Mouse (Mus musculus): ENCODE data around the gene Saa2.
"Not testable (repeated sequence)": the region's sequence is repeated elsewhere in the genome, so short reads cannot be mapped to it uniquely, and the experiment has no call there.

Saa2 gene

DNA sequence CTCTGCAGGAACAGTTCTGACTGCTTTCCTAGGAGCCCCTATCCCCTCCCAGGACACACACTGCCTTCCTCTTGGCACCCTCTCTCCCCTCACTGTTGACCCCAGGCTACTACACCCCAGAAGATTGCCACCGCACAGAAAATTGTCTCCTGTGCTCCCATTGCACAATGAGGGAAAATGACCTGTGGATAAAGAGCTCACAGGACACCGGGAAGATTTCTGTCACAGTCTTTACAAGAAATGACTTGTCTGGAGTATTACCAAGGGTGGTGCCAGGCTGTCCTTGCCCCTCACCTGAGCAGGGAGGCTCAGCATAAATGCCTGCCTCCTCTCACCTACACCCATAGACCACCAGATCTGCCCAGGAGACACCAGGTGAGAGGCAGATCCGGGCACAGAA lies at the start of gene Saa2:
Gene Saa2 (plus strand): TSS at position 301 of the 400 bp plus-strand sequence.
- no peak for DNase-seq (ENCODE audit: low spot score in 2 of 2)

DNA sequence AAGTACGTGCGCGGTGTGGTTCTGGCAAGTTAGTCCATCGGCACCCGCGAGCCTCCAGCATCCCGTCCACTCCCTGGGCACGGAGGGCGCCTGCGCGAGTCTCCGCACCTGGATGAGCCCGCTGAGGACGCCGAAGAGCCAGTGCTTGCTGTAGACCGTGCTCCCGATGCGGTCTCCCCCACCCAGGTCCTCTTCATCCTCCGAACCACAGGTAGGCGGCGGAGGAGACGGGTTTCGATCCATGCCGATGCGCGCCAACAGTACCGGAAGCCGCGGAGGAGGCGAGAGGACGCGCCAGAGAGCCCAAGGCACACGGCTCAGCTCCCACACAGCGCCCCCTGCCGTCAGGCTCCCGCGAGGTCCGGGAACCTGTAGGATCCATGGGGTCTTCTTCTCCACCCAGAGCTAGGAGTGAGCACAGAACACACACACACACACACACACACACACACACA lies 41.2 kb upstream of the Saa2 start, which contains the start of gene Saal1:
Gene Saal1 (minus strand): TSS at position 291 of the 455 bp plus-strand sequence.
- DNase-seq (ENCODE audit: low spot score in 2 of 2): peak; percentile 77 to 88

DNA sequence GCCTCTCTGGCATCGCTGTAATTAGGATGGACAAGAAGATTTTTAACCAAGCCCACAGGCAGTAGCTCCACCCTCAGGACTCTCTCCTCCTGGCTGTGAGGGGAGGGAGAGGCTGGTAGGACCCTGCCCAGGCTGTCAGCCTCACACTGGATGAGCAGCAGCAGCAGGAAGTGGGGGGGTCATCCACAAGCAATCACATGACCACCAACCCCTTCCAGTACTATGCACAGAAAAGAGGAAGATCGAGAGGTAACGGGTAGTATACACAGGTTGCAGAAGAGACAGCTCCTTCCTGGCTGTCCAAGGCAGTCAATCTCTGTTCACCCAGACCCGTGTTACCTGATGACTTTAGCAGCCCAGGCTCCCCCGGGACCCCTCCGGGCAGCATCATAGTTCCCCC lies 39.3 kb upstream of the Saa2 start:
- DNase-seq (ENCODE audit: low spot score in 2 of 2): peak in 1 of 2 experiments; percentile 40

GRCm38 (mm10) chr7:46714518-46714917 lies 37.1 kb upstream of the Saa2 start:
- peak; percentile 58 to 72 for DNase-seq (ENCODE audit: low spot score in 2 of 2)

GRCm38 (mm10) chr7:46715600-46715999 lies 36.0 kb upstream of the Saa2 start, which contains the start of gene Saa3:
TSS of gene Saa3 (minus strand) at chr7:46715700.
- no peak for DNase-seq (ENCODE audit: low spot score in 2 of 2)

DNA sequence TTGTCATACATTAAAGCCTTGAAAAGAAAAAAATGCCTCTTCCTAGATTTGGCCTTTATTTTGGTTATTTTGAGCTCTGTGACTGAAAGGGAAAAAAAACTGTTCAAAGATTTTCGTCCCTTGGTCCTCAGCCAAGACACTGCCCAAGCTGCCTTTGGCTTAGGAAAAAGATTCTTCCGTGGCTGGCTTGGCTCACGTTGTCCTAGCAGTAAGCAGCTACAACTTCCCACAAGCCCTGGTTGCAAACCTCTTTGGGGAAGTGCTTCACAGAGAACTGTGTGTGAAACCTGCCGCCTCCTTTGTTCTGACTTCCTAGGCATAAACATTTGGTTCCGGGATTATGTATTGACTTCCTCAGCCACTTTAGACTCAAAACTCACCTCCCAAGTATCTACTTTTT lies 34.7 kb upstream of the Saa2 start:
- DNase-seq (ENCODE audit: low spot score in 2 of 2): no peak

DNA sequence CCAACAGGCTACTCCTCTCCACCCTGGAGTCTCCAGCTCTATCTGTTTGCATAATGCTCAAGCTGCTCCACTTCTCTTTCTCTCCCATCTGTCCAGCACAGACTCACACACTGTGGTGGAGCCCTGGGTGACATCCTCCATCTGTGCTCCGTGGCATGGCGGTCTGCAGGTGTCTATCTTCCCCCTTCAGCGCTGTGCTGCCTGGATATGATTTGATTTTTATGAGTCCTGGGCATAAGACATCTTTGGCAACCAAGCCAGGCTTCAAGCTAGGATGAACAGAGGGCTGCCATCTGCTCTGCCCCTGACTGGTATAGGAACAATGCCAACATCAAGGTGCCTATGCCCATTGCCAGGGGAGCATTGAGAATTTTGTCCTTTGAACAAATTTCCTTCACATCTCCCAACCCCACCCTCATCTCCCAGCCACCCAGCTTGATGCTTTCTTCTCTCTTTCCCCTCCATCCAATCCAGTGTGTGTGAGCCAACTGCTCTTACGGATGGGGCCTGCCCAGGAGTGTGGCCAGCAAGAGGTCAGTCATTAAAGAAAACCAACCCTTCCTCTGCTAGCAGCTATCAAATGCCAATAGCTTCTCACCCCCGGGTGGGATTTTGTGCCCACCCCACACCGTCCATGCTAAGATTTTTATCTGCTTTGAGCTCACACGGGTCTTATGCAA lies 32.9 kb upstream of the Saa2 start:
- DNase-seq (ENCODE audit: low spot score in 2 of 2): no peak

DNA sequence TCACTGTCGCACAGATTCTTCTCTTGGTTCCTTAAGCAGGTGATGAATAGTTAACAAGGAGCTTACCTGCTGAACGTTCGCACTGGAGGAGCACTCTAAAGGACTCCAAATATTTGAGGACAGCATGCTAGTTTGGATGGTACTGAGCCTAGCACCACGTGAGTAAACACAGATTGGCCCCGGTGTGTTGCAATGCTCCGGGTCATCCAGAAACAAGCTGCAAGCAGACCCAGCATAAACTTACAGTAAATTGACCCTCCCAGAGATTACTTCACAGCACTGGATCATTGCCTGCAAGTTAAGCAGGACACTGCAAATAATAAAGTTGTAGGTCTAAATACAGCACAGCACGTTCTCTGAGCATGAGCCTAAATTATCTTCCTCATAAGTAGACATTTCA lies 32.1 kb upstream of the Saa2 start:
- no peak for DNase-seq (ENCODE audit: low spot score in 2 of 2)

- DNase-seq (ENCODE audit: low spot score in 2 of 2): no peak
Observed at GRCm38 (mm10) chr7:46720460-46720859, 31.1 kb upstream of the Saa2 start.

DNA sequence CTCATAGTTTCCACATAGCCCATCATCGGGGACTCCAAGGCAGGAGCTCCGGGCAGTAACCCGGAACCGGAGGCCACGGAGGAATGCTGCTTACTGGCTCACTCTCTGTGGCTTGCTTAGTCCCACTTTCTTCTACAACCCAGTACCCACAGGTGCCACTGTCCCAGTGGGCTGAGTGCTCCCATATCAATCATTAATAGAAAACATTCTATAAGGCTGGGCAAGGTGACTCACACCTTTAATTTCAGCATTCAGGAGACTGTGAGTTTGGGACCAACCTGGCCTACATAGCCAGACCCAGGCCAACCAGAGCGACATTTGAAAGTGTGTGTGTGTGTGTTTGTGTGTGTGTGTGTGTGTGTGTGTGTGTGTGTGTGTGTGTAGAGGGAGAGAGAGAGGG lies 28.2 kb upstream of the Saa2 start:
- DNase-seq (ENCODE audit: low spot score in 2 of 2): no peak

- DNase-seq (ENCODE audit: low spot score in 2 of 2): no peak
Observed at GRCm38 (mm10) chr7:46723849-46724248, 27.7 kb upstream of the Saa2 start.

- DNase-seq (ENCODE audit: low spot score in 2 of 2): no peak
Observed at GRCm38 (mm10) chr7:46724396-46724795, 27.2 kb upstream of the Saa2 start.

GRCm38 (mm10) chr7:46727584-46727983 lies 24.0 kb upstream of the Saa2 start:
- no peak for DNase-seq (ENCODE audit: low spot score in 2 of 2)

GRCm38 (mm10) chr7:46732458-46732857 lies 19.1 kb upstream of the Saa2 start, which contains the start of gene Saa4:
TSS of gene Saa4 (minus strand) at chr7:46732603.
- DNase-seq (ENCODE audit: low spot score in 2 of 2): no peak

GRCm38 (mm10) chr7:46734983-46735382 lies 16.6 kb upstream of the Saa2 start:
- DNase-seq (ENCODE audit: low spot score in 2 of 2): no peak

DNA sequence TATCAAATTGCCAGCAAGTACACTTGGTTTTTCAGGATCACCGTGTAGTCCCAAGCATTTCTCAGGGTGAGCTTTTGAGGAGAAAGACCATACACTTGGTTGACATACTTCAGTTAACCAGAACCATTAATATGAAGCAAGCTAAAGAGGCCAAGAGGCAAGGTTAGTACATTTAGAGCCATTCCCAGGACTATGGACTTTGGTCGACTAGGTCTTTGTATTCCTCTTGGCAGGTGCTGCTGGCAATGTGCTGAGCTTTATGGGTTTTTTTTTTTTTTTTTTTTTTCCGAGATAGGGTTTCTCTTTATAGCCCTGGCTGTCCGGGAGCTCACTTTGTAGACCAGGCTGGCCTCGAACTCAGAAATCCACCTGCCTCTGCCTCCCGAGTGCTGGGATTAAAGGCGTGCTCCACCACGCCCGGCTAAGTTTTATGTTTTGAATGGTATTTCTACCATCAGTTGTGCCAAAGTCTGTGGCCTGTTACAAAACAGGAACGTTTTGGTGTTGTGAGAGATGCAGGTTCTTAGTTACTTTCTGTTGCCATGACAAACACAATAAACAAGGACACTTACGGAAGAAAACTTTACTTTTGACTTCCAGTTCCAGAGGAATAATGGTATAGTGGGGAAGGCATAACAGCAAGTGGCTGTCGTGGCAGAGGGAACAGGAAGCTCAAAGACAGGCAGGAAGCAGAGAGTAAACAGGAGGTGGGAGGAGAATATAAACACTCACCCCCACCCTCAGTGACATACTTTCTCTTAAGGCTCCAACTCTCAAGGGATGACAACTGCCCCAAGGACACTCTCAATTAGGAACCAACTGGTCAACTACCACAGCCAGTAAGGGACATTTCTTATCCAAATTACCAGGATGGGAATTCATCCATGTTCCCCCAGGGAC lies 12.8 kb upstream of the Saa2 start:
- DNase-seq (ENCODE audit: low spot score in 2 of 2): no peak

- not testable (repeated sequence) for DNase-seq (ENCODE audit: low spot score in 2 of 2)
Observed at GRCm38 (mm10) chr7:46740041-46740440, 11.5 kb upstream of the Saa2 start.

DNA sequence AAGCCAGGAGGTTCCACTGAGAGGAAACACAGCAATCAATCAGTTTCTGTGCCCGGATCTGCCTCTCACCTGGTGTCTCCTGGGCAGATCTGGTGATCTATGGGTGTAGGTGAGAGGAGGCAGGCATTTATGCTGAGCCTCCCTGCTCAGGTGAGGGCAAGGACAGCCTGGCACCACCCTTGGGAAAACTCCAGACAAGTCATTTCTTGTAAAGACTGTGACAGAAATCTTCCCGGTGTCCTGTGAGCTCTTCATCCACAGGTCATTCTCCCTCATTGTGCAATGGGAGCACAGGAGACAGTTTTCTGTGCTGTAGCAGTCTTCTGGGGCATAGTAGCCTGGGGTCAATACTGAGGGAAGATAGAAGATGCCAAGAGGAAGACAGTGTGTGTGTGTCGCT lies 8.7 kb upstream of the Saa2 start, which contains the start of gene Saa1:
Gene Saa1 (minus strand): TSS at position 101 of the 400 bp plus-strand sequence.
- DNase-seq (ENCODE audit: low spot score in 2 of 2): not testable (repeated sequence)

DNA sequence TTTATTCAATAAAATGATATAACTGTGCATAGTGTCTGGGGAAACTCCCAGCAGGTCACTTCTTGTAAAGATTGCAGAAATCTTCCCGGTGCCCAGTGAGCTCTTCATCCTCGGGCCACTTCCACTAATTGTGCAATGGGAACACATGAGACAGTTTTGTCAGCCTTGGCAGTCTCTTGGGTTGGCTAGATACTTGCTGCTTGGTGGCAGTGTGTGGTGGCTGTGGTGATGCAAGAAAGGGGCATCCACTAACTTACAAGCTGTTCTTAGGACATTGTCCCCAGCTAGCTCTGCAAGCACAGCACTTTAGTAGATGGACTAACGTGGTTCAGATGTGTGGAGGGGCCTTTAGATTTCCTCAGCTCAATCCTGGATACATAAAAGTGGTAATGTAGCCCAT lies 5.8 kb upstream of the Saa2 start:
- no peak for DNase-seq (ENCODE audit: low spot score in 2 of 2)

DNA sequence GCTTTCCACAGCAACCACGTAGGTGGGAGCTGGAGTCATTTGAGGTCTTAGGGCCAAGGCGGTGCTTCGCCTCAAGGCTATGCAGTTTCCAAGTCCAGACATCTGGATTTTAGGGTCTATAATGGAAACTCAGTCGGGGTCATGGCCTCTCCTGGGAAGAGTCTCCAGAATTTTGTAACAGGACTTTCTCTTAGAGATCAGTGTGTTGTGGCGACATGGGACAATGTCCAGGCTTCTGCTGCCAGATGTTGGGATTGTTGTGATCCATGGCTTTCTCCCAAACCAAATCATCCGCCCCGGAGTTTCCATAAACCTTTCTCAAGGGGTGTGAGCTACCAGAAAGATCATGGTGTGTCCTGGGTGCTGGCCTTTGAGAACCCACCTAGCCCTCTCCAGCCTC lies 5.2 kb upstream of the Saa2 start:
- DNase-seq (ENCODE audit: low spot score in 2 of 2): no peak

GRCm38 (mm10) chr7:46748459-46748858 lies 3.1 kb upstream of the Saa2 start:
- no peak for DNase-seq (ENCODE audit: low spot score in 2 of 2)

DNA sequence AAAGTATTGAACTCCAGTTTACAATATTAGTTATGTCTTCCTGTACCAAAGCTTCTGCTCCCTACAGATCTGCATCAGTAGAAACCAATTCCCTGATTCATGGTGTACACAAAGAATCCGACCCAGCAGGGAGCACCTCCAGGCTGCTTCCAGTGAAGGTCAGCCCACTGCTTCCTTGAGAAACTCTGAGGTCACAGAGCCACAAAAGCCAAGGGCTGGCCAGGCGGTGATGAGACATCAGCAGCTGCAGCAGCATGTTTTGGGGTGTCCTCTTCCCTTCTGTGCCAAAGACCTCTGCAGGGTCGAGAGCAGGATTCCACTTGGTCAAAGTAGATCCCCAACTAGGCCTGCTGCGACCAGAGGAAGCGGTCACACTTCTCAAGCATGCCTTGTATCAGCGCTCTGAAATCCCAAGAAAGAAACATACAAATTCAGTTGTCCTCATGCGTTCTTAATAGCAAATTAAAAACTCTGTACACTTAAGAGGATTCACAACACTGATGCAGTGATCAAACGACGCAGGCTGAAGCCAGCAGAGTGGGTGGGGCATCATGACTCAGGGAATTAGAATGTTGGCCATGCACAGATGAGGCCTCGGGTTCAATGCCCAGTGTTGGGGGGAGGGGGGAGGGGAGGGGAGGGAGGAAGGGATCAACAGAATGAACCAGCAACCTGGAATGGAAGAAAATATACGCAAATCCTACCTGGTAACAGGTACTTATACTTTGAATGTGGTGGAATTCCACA lies 9.6 kb downstream of the Saa2 start:
- DNase-seq (ENCODE audit: low spot score in 2 of 2): no peak
